Mouse (Mus musculus): Measurements from ENCODE around the gene Serpina3i.
"Not testable (repeated sequence)": the region's sequence is repeated elsewhere in the genome, so short reads cannot be mapped to it uniquely, and the experiment has no call there.

Serpina3i gene

DNA sequence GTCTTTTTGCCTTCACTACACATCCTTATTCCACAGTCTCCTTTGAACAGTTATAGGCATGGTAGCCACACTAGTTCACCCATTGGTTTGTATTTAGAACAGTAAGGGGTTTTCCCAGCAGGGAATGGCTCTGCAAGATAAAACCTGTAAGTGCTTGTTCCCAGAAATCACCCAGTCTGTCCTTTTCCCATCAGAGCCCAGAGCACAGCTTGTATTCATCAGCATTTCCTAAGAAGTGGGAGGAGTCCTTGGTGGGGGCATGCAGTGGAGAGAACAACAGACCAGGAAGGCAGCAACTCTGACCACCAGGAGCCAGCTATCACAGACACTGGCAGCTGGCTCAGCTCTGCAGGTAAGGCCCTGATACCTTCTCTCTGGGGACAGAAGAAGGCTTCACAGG, at the start of gene Serpina3i:
Gene Serpina3i, plus strand, starts transcription at position 260 of the 400 bp plus-strand sequence.
- no peak for DNase-seq

DNA sequence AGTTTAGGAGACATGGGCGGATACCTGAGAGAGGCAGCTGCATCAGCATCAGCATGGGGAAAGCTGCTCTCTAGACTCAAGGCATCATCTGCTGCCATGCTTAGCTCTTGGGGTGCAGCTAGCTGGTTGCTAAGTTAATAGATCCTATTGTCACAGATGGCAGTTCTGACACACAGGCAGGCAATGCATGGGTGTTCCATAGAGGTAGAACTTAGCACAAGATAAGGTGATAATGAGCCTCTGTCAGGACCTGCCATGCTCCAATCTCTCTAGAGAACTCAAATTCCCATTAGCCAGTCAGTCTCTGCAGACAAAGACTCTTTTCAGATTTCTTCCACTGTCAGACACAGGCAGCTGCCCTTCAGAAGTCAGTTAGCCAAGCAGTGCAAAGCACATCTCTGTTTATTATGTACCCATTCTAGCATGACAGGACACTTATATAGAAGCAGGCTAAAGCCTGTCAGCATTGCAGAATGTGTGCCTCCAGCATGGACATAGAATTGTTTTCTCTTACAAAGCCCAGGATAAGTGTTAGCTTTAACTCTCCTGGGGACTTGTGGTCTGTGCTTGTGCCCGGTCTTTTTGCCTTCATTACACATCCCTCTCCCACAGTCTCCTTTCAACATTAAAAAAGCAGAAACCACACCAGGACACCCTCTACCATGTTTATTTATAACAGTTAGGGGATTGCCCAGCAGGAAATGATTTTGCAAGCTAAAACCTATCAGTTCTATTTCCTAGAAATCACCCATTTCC, 49.1 kb upstream of the Serpina3i start:
- no peak for DNase-seq

DNA sequence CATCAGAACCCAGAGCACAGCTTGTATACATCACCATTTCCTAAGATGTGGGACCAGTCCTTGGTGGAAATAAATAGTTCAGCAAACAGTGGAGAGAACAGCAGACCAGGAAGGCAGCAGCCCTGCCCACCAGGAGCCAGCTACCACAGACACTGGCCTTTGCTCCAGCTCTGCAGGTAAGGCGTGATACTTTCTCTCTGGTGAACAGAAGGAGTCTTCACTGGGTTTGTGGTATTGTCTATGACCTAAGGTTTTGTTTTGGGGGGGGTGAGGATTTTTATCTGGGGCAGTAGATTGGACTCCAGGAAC, 48.5 kb upstream of the Serpina3i start, which contains the start of gene Serpina3f:
Gene Serpina3f, plus strand, starts transcription at position 100 of the 309 bp plus-strand sequence.
- no peak for DNase-seq

DNA sequence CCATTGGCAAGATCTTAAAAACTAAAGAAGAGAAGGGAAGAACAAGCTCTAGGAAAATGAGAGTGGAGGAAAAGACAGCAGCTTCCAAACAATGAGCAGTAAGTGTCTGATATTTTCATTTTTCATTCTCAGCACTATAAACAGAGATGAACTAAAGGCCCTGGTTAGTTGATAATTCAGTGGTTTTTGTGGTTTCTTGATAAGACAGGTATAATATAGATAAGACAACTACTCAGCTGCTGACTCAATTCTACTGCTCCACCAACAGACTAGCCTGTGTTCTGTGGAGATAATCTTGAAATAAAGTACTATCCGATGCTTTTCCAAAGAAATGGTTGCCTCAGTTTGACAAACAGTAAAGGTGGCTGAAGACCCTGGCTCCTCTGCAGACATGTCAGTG, 47.7 kb upstream of the Serpina3i start:
- DNase-seq, result no peak

DNA sequence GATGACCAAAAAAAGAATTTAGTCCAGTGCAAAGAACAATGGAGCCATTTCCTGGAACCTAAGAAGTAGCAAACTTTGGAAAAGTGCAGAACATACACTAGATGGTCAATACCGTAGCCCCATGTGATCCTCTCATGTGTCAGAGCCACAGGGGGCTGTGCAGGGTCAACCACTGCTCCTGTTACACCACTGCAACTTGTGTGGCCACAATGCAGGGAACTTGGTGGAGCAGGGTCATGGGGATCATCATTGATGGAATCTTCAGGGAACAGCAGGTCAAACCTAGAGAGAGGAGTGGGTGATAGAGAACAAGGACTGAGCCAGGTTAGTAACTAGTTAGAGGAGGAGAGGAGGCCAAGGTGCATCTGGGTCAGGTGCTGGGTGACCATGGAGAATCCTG, 41.3 kb upstream of the Serpina3i start:
- DNase-seq, result no peak

DNA sequence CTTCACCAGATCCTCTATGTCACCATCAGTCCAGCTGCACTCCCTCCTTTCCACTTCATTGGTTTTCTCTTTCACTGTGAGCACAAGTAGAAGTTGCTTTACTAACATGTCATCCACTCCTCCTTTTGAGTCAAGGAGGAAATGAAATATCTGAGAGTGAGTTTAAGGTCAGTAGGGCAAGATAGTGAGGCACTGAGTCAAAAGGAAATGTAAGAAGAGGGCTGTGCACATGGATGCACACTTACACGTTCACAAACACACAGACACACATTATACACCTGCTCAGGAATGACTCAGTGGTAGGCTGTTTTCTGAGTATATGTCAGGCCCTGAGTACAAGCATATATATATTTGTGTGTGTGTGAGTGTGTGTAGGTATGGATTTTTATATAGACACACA, 39.2 kb upstream of the Serpina3i start:
- DNase-seq, result no peak

DNA sequence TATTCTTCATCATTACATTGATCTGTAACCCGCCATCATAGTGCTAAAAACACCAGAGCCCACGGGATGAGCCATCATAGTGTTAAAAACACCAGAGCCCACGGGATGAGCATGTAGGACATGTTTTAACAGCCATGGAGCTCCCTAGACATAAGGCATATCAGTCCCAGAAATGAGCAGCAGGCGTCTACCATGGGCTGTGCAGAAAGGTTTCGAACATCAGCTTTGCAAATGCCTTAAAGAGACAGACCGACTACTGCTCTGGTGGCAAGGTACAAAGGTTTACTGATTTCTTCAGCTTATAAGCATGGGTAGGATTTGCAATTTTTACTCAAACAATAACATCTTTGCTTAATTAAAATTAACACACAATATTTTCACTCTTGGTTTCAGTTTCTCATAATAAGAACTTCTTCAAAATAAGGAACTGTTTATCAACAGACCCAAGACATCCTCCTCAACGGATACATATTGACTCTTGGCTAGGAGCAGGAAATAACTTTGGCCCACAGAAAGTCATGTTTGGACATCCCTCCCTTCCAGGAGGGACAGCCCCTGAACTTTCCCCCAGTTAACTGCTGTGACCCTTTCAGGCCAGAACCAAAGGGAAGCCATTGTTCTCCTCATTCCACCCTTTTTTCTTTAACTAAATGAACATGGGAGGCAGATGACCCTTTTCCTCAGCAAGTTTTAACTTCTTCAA, 38.2 kb upstream of the Serpina3i start:
- DNase-seq, result no peak

DNA sequence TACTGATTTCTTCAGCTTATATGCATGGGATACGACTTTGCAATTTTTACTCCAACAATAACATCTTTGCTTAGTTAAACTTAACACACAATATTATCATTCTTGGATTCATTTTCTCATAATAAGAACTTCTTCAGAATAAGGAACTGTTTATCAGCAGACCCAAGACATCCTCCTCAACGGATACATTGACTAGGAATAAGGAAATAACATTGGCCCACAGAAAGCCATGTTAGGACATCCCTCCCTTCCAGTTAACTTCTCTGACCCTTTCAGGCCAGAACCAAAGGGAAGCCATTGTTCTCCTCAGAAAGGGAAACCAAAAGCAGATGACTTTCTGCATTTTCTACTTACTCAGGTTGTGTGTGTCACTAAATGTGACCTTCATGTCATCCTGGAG, 32.2 kb upstream of the Serpina3i start:
- DNase-seq, result no peak

DNA sequence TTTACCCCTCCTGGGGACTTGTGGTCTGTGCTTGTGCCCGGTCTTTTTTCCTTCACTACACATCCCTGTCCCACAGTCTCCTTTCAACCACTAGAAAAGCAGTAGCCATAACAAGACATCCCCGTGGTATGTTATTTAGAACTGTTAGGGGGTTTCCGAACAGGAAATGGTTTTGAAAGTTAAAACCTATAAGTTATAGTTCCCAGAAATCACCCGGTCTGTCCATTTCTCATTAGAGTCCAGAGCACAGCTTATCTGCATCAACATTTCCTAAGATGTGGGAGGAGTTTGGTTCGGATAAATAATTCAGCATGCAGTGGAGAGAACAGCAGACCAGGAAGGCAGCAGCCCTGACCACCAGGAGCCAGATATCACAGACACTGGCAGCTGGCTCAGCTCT, 27.0 kb upstream of the Serpina3i start, which contains the start of gene Serpina3g:
Gene Serpina3g, plus strand, starts transcription at position 331 of the 400 bp plus-strand sequence.
- DNase-seq, result no peak

DNA sequence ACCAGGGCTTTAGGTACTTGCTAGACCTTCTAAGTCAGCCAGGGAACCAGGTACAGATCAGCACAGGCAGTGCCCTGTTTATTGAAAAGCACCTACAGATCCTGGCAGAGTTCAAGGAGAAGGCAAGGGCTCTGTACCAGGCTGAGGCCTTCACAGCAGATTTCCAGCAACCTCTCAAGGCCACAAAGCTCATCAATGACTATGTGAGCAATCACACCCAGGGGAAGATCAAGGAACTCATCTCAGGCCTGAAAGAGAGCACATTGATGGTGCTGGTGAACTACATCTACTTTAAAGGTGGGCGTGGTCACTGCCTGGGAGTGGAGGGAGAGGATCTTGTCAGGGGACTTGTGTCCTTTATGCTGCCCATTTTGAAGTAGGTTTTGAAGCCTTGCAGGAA, 24.9 kb upstream of the Serpina3i start:
- DNase-seq, result not testable (repeated sequence)

DNA sequence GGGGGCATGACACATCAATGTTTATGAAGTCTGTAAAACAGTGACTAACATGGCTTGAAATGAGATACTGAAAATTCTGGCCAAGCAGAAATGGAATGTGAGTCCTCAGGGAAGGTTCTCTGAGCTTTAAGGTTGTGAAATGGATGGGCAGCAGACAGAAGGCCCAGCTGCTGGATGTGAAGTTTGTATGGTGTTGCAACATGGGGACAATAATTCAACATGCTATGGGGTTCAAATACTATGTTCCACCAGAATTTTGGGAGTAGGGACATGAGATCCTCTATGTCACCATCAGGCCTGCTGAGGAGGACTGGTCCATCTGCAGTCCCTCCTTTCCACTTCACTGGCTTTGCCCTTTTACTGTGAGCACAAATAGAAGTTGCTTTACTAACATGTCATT, 19.6 kb upstream of the Serpina3i start:
- DNase-seq, result no peak

DNA sequence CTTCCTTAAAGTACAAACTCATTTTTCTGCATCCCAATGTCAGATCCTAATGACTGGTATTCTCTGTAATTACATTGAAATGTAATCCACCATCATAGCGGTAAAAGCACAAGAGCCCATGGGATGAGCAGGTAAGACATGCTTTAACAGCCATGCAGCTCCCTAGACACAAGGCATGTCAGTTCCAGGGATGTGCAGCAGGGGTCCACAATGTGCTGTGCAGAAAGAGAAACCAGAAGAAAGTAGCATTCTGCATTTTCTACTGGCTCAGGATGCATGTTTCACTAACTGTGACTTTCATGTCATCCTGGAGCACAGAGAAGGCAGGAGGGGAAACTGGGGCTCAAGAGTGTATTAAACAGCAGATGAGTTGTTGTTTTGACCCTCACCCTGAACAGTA, 17.8 kb upstream of the Serpina3i start:
- DNase-seq, result peak; percentile 40

DNA sequence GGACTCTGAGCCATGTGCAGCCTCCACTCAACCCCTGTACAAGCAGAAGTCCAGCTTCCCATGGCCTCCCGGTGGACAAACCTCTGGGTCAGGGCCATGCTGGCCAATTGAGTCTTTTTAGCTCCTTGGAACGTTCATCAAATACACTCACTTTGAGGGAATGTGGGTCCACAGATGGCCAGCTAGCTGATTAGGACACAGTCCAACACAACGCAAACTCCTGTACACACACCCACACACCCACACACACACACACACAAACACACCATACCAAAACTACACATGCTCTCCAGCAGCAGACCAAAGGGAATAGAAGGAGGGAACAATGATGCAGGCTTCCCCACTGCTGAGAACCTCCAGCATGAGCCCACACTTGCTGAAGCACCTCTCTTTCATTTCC, 17.3 kb upstream of the Serpina3i start:
- DNase-seq, result no peak

DNA sequence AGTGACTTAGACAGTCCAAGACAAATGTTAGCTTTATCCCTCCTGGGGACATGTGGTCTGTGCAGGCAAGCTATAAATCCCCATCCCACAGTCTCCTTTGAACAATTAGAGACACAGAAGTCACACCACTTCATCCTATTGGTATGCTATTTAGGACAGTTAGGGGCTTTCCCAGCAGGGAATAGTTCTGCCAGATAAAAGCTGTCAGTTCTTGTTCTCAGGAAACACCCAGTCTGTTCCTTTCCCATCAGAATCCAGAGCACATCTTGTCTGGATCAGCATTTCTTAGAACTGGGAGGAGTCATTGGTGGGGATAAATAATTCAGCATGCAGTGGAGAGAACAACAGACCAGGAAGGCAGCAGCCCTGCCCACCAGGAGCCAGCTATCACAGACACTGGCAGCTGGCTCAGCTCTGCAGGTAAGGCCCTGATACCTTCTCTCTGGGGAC, 15.3 kb upstream of the Serpina3i start:
- no peak for DNase-seq

DNA sequence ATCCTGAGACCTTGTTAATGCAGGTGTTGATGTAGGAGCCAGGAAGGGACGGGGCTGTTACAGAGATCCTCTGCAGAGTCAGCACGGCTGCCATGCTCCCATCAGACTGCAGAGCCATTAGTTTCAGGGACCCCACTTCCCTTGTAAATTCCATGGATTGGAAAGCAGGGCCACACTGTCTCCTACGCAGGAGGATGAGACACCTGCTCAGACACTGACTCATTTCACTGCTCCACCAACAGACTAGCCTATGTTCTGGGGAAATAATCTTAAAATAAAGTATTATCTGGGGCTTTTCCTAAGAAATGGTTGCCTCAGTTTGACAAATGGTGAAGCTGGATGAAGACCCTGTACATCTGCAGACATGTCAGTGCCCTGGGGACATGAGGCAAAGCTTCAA, 14.7 kb upstream of the Serpina3i start:
- DNase-seq, result no peak

DNA sequence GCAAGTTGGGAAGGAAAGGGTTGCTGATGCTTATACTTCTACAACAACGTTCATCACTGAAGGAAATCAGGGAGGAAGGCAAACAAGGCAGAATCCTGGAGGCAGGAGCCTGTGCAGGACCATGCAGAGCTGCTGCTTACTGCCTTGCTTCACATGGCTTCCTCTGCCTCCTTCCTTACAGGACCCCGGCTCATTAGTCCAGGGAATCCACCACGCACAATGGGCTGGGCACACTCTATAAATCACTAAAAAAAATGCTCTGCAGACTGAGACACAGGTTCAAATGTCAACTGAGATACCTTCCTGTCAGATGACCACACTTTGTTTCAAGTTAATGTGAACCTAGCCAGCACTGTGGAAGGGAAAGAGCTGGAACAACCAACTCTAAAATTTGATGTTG, 1.9 kb upstream of the Serpina3i start:
- no peak for DNase-seq

DNA sequence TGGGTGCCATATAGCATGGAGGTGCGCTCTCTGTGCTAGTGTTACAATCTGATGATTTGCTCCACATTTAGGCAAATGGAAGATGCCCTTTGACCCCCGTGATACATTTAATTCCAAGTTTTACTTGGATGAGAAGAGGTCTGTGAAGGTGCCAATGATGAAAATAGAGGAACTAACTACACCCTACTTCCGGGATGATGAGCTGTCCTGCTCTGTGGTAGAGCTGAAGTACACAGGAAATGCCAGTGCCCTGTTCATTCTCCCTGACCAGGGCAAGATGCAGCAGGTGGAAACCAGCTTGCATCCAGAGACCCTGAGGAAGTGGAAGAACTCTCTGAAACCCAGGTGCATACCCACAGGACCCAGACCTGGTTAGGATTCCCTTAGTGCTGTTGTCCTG, 3.5 kb downstream of the Serpina3i start:
- DNase-seq, result no peak

DNA sequence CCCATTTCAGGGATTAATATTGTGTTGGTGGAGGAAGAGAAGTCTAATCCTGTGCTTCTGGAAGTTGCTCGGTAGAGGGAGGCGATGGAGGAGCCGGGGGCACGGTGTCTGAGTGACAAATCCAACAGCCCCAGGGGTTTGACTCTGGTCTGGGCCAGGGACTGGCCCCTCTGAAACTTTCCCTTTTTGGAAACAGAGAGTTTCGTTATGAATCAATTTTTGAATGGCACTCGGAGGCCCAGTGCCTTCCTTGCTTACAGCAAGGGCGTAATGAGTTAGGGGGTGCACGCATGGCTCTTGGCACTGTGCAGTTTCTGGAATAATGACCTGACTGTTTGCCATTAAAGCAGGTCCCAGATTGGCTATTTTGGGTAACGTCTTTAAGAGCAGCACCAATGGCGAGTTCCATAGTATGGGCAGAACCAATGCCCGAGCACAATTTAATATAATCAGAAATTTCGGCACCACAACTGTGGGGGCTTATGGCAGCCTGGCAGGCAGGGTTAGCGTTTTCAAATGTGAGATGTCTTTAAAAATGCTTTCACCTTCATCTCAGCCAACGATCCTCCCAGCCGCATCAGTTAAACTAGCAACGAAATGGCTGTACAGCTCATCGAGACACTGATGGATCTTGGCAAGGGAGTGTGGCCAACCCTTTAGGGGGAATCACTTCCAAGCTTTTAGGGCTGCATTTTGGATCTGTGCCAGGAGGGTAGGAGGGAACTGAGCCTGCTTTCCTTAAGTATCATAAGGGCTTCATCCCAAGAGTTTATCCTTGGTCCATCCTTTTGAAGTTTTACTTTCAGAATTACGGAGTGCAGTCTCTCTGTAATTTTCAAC, 15.5 kb downstream of the Serpina3i start:
- no peak for DNase-seq

DNA sequence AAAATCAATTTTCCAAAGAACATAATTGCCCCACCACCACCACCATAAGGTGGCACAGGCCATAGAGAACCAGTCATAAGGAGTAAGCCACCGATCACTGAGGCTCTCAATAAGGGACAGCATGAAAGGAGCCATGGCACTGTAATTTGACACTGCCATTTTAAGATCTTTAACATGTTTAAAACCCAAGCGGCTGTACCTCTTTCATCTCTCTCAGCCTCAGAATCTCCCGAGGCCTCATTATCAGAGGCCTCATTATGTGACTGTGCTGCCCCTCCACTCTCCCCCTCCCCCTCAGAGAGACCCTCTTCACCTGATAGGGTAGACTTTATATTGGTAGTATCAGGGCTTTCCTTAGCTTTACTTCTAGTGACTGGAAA, 16.1 kb downstream of the Serpina3i start:
- DNase-seq, result no peak

DNA sequence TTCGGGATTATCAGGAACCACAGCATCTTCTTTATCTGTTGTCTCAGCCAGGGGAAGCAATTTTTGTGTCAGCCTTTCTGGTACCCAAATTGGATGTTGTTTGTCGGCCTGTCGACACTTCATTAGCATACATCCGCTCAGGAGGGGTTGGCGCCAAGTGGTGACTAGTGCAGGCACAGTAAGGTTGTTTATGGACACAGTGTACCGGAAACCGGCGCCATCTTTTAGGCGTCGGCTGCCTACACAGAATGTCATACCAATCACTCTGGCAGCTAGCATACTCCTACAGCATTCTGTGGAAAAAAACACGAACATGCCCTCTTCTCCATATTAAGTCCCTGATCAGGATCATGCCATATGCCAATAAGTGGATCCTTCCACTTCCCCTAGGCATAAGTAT, 20.5 kb downstream of the Serpina3i start:
- DNase-seq, result no peak

DNA sequence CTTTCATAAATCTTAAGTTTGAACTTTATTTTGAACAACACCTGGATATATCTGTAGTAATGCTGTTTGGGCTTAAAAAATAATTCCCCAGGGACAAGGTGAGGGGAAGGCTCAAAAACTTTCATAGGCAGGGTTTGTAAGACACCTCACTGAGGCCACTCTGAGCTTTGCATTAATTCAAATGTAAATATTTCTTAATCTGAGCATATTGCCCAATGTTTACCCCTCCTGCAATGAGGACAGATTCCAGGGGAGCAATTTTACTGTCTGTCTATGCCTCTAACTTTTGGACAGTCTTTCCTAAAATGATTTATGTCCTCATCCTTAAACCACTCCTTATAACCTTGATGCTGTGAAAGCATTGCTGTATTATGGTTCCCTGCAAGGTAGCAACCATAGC, 25.4 kb downstream of the Serpina3i start:
- no peak for DNase-seq

DNA sequence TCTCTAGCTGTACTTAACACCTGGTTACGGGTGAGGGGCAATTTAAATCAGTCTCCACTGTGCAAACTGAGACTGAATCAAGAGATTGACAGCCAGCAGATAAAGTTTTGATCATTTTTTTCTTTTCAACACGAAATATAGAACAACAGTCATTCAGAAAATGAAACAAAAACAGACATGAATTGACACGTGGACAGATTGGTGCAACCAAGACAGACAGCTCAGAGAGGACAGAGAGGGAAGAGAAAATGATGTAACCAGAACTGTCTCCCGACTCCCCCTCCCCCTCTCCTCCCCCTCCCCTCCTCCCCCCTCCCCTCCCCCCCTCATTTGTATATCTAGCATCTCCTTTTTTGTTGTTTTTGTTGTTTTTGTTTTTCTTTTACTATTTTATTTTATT, 26.9 kb downstream of the Serpina3i start:
- DNase-seq, result no peak

DNA sequence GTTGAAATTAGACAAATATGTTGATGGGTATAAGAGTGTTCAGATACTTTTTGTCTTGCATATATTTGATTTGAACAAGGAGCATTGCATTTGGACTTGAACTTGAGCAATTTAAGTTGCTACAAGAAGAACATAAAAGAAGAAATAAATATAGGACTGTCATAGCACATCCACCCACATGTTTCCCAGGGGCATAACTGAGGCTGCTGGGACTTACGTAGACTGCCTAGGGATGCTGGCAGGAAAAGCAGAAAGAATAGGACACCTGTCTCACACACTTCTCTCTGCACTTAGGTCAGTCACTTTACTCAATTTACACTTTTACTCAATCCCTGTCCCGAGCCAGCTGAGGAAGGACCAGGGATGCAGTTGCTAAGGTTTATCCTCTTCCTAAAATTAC, 31.0 kb downstream of the Serpina3i start:
- DNase-seq, result no peak

DNA sequence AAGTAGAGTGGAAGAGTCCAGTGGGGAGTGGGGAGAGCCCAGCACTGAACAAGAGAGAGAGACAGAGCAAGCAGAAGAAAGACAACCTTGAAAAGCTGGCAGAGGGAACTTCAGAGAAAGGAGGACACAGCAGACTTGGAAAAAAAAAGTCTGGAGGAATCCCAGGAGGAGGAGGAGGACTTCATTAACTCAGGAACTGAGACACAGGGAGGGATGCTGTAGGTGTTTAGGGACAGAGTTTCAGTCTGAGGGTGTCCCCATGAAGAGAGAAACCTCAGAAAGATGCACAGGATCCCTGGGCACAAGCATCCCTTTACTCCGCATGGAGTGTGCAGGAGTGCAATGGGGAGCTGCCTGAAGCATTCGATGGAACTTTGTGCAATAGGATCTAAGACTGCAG, 35.1 kb downstream of the Serpina3i start:
- DNase-seq, result no peak
